Mouse (Mus musculus): ENCODE measurements around the gene Ptpn21.

- TF ChIP-seq POLR2A (IDR thresholded peaks at IDR 0.05; ENCODE audit: insufficient read length, low read depth) (no peak), USF1 (IDR thresholded peaks at IDR 0.05; ENCODE audit: low read depth) (no peak), MAX (IDR thresholded peaks at IDR 0.05; ENCODE audit: low read depth) (no peak), SRF (IDR thresholded peaks at IDR 0.05; ENCODE audit: control insufficient read depth, insufficient read length, low read depth) (no peak), MYOG (IDR thresholded peaks at IDR 0.05; ENCODE audit: control insufficient read depth in 1 of 3, insufficient read depth in 1 of 3, insufficient read length in 2 of 3, low read depth in 2 of 3) (no peak), REST (IDR thresholded peaks at IDR 0.05; ENCODE audit: insufficient read depth, insufficient read length) (no peak), POLR2AphosphoS2 (IDR thresholded peaks at IDR 0.05; ENCODE audit: insufficient read length, low read depth) (no peak), CEBPB (IDR thresholded peaks at IDR 0.05; ENCODE audit: insufficient read depth, poor library complexity, severe bottlenecking) (no peak)
These were observed 41.9 kb upstream of the Ptpn21 start for GRCm38 (mm10) chr12:98779148-98779547.

Data from myocyte (in vitro differentiated cells).